Mouse (Mus musculus) R1 (cell line): ENCODE measurements around the gene Cap1.

Experiments used
- DNase-seq: peaks from one replicate; pipeline ENCODE4 v3.0.0-alpha.2; 2018; ENCODE audit warnings: low read depth, low spot score

Cap1 gene

DNA sequence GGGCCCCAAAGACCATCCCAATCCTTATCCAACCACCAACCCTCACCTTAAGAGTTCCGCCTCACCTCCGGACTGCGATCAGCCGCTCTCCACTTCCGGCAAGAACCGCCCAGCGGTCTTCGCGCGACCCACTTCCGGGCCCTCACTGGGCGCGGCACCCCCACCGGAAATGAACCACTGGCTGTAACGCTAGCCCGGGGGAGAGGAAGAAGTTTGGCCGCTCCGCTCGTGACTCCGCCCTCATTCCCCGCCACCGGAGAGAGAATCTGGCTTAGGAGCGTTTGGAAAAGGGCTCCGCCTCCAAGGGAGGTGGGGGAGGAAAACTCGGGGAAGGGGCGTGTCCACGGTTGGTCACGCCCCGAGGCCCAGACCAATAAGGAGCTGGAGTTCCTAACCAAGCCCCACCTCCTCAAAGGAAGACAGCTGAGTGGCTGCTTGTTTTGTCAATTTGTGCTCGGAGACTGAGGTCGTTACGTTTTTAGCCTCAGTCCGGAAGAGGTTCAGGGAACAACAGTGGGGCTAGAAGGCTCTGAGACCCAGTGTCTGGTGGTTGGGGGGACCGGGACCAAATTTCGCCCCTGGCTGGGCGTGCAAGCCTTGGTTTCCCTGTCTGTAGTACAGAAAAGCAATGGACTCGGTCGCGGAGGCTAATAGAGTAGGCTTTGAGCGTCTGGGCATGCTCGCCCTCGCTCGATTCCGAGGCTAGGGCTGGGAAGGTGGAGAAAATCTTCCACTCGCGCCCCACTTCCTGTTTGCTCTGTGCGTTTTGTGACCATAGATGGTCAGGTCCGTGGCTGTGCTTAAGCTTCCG is at the start of gene Cap1:
TSS of gene Cap1 (minus strand) at position 289 of the 811 bp plus-strand sequence.
- DNase-seq = peak; percentile 99

DNA sequence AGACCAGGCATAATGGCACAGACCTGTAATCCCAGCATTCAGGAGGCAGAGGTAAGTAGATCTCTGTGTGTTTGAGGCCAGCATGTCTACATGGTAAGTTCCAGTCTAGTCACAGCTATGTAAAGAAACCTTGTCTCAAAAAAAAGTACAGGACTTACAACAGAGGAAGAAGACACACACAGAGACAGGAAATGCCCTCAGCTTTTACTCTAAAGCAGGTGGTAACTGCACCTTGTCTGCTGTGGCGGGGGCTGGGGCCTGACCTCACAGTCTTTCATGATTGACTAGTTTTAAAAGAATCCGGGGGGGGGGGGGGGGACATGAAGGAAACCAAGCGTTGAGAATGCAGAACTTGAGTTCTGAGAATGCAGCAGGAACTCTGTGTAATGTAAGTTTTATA is 48.0 kb upstream of the Cap1 start:
- no peak for DNase-seq

DNA sequence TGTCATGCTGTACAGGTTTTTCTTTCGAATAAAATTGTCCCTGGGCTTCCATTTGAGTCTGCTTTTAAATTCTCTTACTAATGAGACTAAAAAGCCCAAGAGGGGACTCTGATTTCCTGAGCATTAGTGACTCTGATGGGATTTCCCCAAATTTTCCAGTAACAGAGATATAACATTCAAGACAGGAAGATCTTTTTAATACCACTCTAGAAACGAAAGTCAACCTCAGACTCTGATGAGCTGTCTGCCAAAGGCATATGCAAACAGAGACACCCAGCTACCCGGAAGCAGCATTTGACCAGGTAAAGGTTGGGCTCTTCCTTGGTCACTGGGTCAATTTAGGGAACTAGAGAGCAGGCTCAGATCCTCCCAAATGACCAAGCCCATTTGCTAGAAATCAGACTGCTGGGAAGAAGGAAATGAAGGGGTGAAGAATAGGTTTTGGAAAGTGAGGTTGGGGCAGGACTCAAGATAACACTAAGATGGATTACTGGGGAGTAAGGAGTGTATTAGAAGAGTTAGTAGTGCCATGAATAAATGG is 47.3 kb upstream of the Cap1 start:
- no peak for DNase-seq

DNA sequence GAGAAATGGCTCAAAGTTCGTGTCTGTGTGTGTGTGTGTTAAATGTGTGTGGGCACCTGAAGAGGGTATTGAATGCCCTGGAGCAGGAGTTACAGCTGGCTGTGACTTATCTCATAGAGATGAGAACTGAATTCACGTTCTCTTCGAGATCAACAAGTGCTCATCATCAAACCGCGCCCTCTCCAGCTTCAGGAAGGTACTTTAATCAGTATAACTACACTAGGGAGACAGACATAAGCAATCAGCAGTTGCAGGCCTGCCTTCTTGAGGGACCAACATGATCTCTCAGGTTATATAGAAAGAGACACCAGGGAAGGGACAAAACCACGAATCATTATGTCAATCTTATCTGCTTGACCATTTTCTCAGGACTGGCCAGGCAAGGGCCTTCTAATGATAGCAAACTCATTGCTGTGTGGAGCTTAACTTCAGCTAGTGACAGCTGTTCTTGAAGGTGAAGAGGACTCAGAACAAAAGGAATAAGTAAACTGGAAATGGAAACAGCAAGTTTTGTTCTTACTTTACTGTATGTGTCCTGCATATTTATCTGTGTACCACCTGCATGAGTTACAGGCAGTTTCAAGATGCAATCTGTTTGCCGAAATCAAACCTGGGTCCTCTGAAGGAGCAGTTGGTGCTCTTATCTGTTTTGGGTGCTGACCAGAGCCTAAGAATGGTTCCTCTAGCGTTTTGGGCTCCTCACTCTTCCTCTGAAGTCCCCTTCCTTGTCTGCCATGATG is 46.6 kb upstream of the Cap1 start:
- no peak for DNase-seq

DNA sequence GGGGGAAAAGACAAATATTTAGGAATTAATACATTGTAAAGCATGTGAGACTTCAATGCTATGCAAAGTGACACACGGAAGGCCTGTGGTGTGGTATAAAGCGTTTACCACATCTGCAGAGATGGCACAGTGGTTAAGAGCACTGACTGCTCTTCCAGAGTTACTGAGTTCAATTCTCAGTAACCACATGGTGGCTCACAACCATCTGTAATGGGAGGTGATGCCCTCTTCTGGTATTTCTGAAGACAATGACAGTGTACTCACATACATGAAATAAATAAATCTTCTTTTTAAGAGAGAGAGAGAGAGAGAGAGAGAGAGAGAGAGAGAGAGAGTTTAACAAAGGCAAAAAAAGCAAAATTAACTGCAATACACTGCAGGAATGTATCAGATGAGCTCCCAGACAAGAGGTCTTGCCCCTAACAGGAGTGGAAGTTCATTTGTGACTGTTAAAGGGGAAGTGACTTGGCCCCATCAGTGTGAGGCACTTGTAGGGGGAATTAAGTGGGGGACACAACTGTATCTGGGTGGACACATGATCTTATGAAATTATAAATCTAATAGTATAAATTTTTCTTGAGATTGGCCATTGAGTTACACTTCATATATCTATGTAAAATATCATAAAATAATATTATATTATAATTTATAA is 45.2 kb upstream of the Cap1 start:
- no peak for DNase-seq

DNA sequence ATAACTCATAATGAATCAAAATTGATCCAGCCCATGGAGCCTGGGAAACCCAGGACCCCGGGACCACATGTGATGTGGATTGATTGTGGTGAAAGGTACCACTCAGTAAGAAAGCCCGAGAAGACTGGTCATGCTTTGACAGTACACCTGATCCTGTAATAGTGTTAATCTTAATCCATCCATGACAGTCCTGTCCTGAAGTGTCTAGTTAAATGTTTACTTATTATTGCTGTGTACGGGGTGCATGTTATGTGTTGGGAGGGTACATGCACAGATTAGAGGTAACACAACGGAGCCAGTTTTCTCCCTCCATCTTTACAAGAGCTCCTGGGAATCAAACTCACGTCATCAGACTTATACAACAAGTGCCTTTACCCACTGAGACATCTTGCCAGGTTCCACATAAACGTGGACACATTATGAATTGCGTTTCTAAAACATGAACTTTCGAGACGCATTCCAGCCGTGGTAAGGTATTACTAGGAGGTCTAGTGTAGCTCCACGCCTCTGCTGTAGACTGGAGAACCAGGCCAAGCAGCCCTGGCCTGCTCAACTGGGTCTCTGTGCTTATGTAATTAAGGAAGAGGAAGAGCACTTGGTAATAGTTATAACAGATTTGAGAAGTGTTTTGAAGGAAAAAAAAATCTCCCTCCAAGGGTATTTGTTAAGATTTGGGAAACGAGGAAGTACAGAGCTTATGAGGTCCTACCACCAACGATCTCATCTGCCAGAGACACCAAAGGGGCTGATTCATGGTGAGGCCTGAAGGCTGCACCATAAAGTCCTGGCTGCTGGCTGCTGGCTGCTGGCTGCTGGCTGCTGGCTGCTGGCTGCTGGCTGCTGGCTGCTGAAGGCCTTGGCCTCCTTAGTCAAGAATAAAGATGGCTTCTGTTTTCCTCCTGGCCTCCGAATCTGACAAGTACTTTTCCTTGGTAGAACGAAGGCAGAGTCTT is 37.8 kb upstream of the Cap1 start:
- no peak for DNase-seq

DNA sequence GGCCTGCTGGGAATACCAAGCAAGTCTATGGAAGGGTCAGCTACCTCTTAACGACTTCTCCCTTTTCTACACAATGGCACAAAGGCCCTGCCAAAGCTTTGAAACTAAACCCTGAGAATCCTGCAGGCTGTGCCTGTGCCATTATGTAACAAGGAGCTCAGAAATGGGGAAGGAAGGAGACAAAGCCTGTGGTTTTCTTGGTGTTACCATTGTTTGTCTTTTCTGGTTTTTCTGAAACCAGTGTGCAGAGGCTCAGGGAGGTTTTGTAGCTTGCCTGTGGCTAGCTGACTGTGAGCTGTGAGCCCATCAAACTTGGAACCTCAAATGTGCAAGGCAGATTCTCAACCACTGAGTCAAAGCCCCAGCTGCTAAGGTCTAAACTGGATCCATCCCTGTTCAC is 37.0 kb upstream of the Cap1 start:
- no peak for DNase-seq

DNA sequence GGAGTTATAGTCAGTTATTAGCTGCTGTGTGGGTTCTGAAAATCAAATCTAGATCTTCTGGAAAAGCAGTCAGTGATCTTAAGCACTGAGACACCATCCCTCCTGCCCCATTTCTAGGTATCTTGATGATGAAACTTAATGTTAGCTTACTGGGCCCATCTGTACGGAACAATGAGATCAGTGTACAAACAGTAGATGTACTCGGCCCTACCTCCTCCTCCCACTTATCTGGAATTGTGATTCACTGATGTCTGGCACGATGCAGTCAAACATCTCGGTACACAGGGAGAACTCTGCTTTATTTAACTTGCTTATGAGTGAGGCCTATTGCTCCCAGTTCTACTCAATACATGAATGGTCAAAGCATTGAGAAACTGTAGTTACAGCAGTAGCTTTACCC is 30.1 kb upstream of the Cap1 start:
- DNase-seq = no peak

DNA sequence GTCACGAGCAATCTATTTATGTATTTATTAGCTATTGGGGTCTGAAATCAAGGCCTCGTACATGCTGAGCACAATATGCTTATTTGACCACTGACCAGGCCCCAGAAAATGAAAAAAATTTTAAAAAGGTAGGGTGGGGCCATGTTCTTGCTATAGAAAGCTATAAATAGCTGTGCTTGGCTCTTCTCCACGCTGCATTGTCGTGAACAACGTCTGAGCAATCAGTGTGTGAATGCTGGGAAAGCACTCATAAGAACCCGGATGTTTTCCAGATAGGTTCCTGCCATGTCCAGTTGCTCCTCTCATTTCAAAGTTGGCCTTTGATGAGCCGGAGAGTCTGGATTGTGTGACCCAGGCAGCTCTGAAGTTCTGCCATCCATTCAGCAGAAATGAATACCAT is 28.3 kb upstream of the Cap1 start:
- no peak for DNase-seq

DNA sequence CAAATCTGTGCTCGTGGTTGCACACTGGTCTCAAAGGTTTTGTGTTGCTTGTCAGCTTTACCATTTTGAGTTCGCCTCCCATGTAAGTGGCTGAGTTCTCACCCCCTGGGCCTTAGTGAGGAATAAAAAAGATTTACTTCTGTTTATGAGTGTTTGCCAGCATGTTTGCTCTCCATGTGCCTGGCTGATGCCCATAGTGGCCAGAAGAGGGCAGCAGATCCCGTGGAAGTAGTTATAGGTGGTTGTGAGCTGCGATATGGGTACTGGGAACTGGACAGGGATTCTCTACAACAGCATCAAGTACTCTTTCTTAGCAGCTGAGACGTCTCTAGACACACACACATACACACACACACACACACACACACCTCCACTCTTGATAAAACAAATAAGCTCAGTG is 26.8 kb upstream of the Cap1 start:
- peak; percentile 57 for DNase-seq

DNA sequence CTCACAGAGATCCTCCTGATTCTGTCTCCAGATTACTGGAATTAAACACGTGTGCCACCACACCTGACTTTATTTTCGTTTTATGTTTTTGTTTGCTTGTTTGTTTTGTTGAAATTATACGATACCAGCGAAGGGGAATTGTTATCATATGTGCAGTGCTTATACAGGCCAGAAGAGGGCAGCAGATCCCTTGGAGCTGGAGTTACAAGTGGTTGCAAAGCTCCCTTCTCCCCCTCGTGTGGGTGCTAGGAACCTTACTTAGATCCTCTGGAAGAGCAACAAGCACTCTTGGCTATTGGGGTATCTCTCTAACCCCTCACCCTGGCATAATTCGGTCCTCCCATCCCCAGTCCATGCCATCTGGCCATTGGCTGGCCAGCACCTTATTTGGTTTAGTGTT is 24.7 kb upstream of the Cap1 start:
- DNase-seq = peak; percentile 83

DNA sequence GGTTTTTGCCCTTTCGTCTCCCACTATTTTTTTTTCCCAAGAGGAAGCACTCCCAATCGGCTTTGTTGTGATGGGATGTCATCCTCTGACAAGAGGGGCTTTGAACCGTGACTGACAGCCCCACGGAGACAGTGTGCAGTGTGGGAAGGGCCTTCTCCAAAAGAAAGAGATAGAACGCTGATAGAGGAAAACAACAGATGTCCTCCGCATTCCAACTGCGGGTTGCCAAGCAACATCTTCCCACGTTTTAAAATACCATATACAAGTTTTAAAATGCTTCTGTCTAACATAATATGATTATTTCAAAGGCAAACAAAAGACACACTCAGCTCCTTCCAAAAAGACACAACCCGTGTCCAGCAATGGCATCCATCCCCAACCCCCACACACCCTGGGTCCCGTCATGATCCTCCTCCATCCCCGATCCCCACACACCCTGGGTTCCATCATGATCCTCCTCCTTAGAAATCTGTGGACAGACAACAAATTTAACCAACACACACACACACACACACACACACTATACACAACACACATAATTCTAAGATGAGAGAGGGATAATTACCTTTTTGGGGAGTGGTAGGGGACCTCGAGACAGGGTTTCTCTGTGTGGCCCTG is 23.8 kb upstream of the Cap1 start:
- no peak for DNase-seq

DNA sequence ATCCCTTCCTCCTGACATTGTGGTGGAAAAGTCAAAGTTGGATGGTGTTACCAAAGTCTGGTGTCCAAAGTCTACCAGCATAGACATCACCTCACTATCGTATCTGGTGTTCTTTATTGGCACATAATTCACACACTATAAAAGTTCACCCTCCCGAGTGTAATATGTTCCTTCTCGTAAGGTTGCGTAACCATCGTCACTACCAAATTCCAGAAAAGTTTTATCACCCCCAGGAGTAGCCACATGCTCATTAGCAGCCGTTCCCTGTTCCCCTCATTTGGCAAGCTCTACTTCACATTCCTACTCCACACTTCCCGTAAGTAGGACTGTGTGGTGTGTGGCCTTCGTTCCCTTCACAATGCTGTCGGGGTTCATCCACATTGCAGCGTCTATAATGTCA is 19.5 kb upstream of the Cap1 start:
- DNase-seq = no peak

DNA sequence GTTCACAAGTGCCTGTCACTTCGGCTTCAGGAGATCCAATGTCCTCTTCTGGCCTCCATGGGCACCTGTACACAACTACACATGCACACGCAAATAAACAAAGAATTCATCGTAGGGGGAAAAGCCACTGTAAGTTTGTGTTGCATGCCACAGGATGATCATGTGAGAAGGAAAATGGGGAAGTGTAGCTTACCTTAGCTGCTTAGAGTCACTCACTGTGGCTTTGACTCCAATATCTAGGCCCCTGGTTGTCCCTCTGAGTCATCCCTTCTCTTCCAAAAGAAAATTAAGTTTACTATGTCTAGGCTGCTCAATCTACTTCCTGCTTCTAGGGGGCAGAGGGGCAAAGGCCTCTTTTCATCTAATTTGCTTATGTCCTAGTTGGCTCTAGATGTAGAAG is 17.9 kb upstream of the Cap1 start:
- DNase-seq = no peak

DNA sequence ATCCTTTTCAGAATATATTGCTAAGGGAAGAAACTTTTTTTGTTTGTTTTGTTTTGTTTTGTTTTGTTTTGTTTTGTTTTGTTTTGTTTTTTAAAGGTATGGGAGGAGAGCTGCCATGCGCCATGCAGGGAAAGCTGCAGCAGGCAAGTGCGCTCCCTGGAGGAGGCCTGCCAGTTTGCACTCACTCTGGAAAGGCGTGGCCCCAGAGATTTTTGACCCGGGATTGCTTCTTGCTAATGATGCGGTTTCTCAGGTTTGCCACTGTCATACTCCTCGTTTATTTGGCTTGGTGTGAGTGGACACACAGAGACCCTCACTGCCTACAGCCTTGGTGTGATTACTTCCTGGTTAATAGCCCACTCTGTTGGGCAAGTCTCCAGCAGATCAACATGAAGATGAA is 16.3 kb upstream of the Cap1 start:
- peak; percentile 54 for DNase-seq

DNA sequence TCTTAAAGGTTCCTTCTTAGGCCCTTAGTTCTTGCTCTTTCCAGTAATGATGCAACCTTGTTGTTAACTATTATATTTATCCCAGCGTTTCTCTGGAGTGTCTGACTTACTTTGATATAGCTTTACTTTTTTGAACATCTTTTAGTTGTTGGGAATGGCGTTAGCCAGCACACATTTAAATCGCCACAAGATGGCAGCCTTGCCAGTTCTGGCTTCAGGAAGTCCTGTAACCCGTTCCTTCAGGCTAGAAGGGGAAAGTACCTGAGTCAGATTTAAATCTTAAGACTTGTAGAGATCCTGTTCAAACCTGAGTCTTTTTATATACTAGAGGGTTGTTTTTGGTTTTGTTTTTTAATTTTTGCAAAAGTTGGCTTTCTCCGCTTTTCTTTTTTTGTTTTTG is 12.5 kb upstream of the Cap1 start:
- peak; percentile 88 for DNase-seq

DNA sequence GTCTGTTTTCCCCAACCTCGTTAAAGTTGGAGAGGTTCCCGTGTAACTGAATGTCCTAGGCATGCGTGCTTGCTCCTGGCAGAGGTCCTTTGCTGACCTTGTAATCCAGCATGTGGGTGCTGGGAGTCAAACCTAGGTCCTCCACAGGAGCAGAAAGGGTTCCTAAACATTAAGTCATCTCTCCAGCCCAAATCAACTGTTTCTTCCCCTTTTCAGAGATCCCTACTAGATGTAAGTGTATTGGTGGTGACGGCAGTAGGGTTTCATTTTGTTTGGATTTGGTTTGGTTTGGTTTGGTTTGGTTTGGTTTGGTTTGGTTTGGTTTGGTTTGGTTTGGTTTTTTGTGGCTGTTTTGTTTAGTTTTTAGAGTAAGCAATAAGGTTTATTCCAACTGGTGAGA is 11.9 kb upstream of the Cap1 start:
- no peak for DNase-seq

DNA sequence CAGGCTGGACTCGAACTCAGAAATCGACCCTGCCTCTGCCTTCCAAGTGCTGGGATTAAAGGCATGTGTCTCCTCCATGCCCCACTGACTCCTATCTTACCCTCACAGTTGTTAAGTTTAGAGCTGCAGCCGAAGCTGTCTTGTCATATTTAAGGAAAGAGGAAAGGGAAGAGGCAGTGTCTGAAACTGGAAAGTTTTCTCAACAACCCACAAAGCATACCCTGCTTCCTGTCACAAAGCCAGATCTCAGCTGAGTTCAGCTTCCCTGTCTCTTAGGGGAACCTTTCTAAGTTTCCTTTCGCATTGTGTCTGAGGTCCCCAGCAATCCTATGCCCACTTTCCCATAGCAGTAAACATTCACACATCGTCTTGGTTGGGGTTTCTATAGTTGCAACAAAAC is 6.3 kb upstream of the Cap1 start:
- no peak for DNase-seq

DNA sequence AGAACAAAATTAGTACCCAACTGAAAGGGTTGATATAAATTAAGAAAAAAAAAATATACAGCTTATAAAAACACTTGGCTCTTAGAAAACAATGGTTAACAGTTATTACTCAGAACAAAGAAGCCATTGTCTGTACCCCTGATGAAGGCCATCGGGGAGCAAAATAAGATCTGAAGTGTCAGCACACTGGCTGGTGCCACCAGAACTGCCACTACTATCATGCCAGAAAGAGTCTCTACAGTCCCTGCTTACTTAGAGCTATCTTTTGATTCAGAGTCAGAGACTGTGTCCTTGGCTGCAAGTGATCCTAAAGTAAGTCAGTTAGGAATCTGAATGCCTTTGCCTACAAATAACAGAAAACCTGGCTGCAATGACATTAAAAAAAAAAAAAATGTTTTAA is 5.7 kb upstream of the Cap1 start:
- DNase-seq = no peak

DNA sequence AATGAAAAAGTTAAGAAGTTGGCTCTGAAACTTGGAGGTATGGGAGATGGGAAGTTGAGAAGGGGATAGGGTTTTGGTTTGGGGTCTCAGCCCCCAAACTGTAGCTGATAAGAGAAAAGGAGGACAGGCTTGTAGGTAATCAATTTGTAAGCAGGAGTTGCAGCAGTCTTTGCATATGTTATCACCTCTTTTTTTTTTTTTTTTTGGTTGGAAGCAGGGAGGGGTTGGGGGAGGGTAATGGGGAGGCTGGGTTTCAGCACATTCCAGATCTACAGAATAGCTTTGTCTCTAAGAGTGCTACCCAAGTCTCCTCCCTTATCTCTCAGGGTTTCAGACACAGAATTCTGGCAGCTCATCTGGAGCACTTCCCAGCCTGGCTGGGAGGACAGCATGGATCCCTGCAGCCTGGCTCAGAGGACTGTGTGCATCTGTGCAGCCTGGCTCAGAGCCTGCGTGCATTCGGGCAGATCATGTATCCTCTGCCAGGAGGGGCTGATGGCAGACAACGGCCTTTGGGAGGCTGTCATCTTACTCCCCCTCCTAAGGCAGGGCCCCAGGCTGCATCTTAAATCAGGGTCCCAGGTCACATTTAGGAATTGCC is 5.1 kb upstream of the Cap1 start:
- peak; percentile 16 for DNase-seq
